In the genomic region with DNA sequence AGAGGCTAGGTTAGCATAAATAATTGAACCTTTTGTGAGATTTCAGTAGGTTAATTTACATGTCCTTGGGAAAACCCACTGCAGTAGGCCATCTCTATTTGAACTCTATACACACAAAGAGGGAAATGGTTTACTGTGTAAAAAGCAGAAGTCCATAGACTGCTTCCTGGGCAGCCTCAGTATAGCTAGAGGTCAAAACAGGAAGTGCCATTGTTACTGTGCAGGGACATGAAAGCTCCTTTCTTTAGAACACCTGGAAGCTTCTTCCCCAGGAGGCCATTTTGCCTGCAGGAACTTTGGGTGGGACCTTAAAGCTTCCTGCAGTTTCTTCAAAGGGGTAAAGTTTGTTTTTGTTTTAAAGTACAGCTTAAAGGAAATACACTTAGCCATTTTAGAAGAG, we compare ENCODE assay signal across 12 mouse cellular contexts. TPM values are rescaled to one million over a fixed set of nuclear protein-coding genes. Genes with fewer than 3 reads are reported as not detected.
A peak's percentile ranks its signal among the peaks of the same experiment; 100 is the strongest.
DNase-seq lines count a peak whose midpoint lies in the region; ATAC-seq and TF ChIP-seq lines count a peak whose summit lies in the region.
"Had no signal": no experiment of that assay in that cellular context is flagged by ENCODE, and none has a peak within 500 bp of the region (broad histone marks: within the 10 kb centered on the region; RNA-seq: fewer than 3 reads in every experiment).

No protein-coding gene starts in this region.

- TF ChIP-seq CTCF in liver, postnatal 0 days (IDR thresholded peaks at IDR 0.05; ENCODE audit: low read depth): no peak
- TF ChIP-seq CTCF in bone marrow macrophage, adult 2 months (IDR thresholded peaks at IDR 0.05; ENCODE audit: low read depth, low read length): no peak

- no peak for DNase-seq in liver, postnatal 0 days
- DNase-seq in ES-E14 (ENCODE audit: low read depth, low spot score): peak; percentile 60
- DNase-seq in gastrocnemius, adult 18-20 months (ENCODE audit: low spot score): no peak
- DNase-seq in adrenal gland, postnatal 36 days: no peak
- DNase-seq: adrenal gland, postnatal 14 days; cerebellum, adult 18-20 months; midbrain, embryonic 14.5 days; right cerebral cortex, postnatal 14 days had no signal

- H3K36me3 ChIP-seq in liver, postnatal 0 days (replicated peaks; ENCODE audit: insufficient read depth, low read length): no peaks in the 10 kb centered on the region
- H3K36me3 ChIP-seq in liver, embryonic 12.5 days: no peaks in the 10 kb centered on the region
- no peaks in the 10 kb centered on the region for H3K36me3 ChIP-seq in ES-E14 (ENCODE audit: control insufficient read depth, insufficient read depth, low read length, poor library complexity, severe bottlenecking)

- no peaks in the 10 kb centered on the region for H3K9me3 ChIP-seq in liver, postnatal 0 days (ENCODE audit: low read length)
- H3K9me3 ChIP-seq in liver, embryonic 12.5 days (replicated peaks): no peaks in the 10 kb centered on the region
- no peaks in the 10 kb centered on the region for H3K9me3 ChIP-seq in ES-E14 (ENCODE audit: control insufficient read depth, insufficient read depth, low read depth, low read length)

- no peak for TF ChIP-seq POLR2A in bone marrow macrophage, adult 2 months (IDR thresholded peaks at IDR 0.05; ENCODE audit: borderline replicate concordance, low read depth, low read length)

- H3K4me3 ChIP-seq in liver, postnatal 0 days (ENCODE audit: low read depth, low read length): no peak overlapping the region
- no peak overlapping the region for H3K4me3 ChIP-seq in liver, embryonic 12.5 days
- no peak overlapping the region for H3K4me3 ChIP-seq in ES-E14 (ENCODE audit: insufficient read depth in 1 of 2, low read depth in 1 of 2, low read length in 2 of 2, poor library complexity in 1 of 2, severe bottlenecking in 1 of 2)
- no peak overlapping the region for H3K4me3 ChIP-seq in bone marrow macrophage, adult 2 months (ENCODE audit: insufficient read depth, low read length)

- H3K9ac ChIP-seq in liver, postnatal 0 days (replicated peaks): no peak overlapping the region
- H3K9ac ChIP-seq in liver, embryonic 12.5 days: no peak overlapping the region
- no peak overlapping the region for H3K9ac ChIP-seq in ES-E14 (ENCODE audit: insufficient read depth, low read depth, low read length, poor library complexity, severe bottlenecking)

- ATAC-seq in liver, postnatal 0 days: 0 out of 2 replicates have a peak, but pooled peaks have one; percentile 29
- ATAC-seq in liver, embryonic 12.5 days: no peak
- ATAC-seq in monocyte, adult 5-6 weeks (replicated peaks; ENCODE audit: insufficient number of reproducible peaks, low FRiP score, low TSS enrichment, poor library complexity, severe bottlenecking): peak; percentile 99
- ATAC-seq: intestine, embryonic 16.5 days had no signal

- TF ChIP-seq EP300 in liver, postnatal 0 days (IDR thresholded peaks at IDR 0.05; ENCODE audit: low read depth): no peak

- in situ Hi-C loops in ES-E14 (cut with MboI; ENCODE audit: low sequenced_read_pairs in 2 of 2, unreplicated experiment in 2 of 2): no loop called here

- no peaks in the 10 kb centered on the region for H3K4me1 ChIP-seq in liver, postnatal 0 days (ENCODE audit: insufficient read depth)
- H3K4me1 ChIP-seq in liver, embryonic 12.5 days: 0 out of 2 replicates have a peak, but pooled peaks cover 4% of the 10 kb centered on the region
- peaks cover 2 to 7% of the 10 kb centered on the region in 2 experiments; a peak in 1 of 4 replicates for H3K4me1 ChIP-seq in ES-E14 (ENCODE audit: control insufficient read depth in 2 of 2, insufficient read depth in 2 of 2, low read length in 2 of 2, poor library complexity in 1 of 2)
- peaks cover 13% of the 10 kb centered on the region for H3K4me1 ChIP-seq in bone marrow macrophage, adult 2 months (ENCODE audit: control insufficient read depth, insufficient read depth, low read length)

- H3K27ac ChIP-seq in liver, postnatal 0 days (ENCODE audit: low read depth): no peak overlapping the region
- no peak overlapping the region for H3K27ac ChIP-seq in liver, embryonic 12.5 days
- peak overlapping the region; percentile 90; the same call in 1 of the 2 replicates for H3K27ac ChIP-seq in ES-E14 (ENCODE audit: insufficient read depth, low read depth, low read length, poor library complexity, severe bottlenecking)
- H3K27ac ChIP-seq in bone marrow macrophage, adult 2 months (ENCODE audit: insufficient read depth, low read depth, low read length): peak overlapping the region; percentile 77

- H3K27me3 ChIP-seq in liver, postnatal 0 days (ENCODE audit: insufficient read depth, low read length): no peaks in the 10 kb centered on the region
- H3K27me3 ChIP-seq in liver, embryonic 12.5 days (replicated peaks): no peaks in the 10 kb centered on the region

- no peak overlapping the region for H3K4me2 ChIP-seq in liver, postnatal 0 days (ENCODE audit: low read depth, low read length)
- no peak overlapping the region for H3K4me2 ChIP-seq in liver, embryonic 12.5 days

TF ChIP-seq in ES-E14, 5 proteins besides CTCF, POLR2A, EP300 and RAD21:
- TF ChIP-seq ZC3H11A (IDR thresholded peaks at IDR 0.05; ENCODE audit: borderline replicate concordance, low read depth, low read length) (no peak), MAFK (IDR thresholded peaks at IDR 0.05; ENCODE audit: insufficient read depth, low read depth, low read length) (no peak), HCFC1 (IDR thresholded peaks at IDR 0.05; ENCODE audit: borderline replicate concordance, insufficient read depth, low read length) (no peak), CHD2 (IDR thresholded peaks at IDR 0.05; ENCODE audit: low read depth, low read length) (no peak), ZNF384 (IDR thresholded peaks at IDR 0.05; ENCODE audit: low read depth, low read length) (no peak)
TF ChIP-seq in ES-E14: peak in this region for 0.

RNA-seq across cellular contexts. Expression of a gene that starts 29.0 kb away (rescaled TPM):
- polyA plus RNA-seq in liver, postnatal 0 days (2015; fragmentation: Nextera tagmentation; extraction: Ambion mirVana): 1.4 and 2.4 TPM in 2 replicates
- polyA plus RNA-seq in liver, embryonic 12.5 days (2016; fragmentation: Nextera tagmentation; extraction: Ambion mirVana): 9.8 and 11.1 TPM in 2 replicates
- total RNA-seq in ES-E14 (2012; rRNA removed): 71.5 and 114 TPM in 2 replicates
- polyA plus RNA-seq in bone marrow macrophage, adult 2 months (2012; ENCODE audit: insufficient read depth, insufficient read length, missing spikeins): 13.8 and 15.4 TPM in 2 replicates
- total RNA-seq in monocyte, adult 5-6 weeks (2017): 9.0 to 19.3 TPM (median 13.2 TPM) in 3 replicates
- total RNA-seq in gastrocnemius, adult 18-20 months (2021): 1 to 10 TPM; 4.0 to 5.3 TPM
- total RNA-seq in adrenal gland, postnatal 36 days (2021): 10 to 100 TPM; 21.0 to 22.0 TPM

Comparison
In these comparisons a context has a peak if more than half of its experiments do, and no peak if none do; other contexts are left out.
1. H3K27ac ChIP-seq: peak in ES-E14 (single experiment) and bone marrow macrophage, adult 2 months (single experiment); none in liver, postnatal 0 days (single experiment) and liver, embryonic 12.5 days (single experiment).